Mouse (Mus musculus) lung, postnatal 0 days (tissue): ENCODE results near the gene Fpgs.

Experiments
- CTCF ChIP-seq: IDR thresholded peaks from 2 replicates; pipeline ENCODE4 v1.5.1; 2016; ENCODE audit warnings: antibody characterized with exemption, mild to moderate bottlenecking
- EP300 ChIP-seq: IDR thresholded peaks from 2 replicates; pipeline ENCODE4 v1.6.1; 2016; ENCODE audit warnings: antibody characterized with exemption, mild to moderate bottlenecking, control low read depth

GRCm38 (mm10) chr2:32731911-32732310 lies 28.0 kb upstream of the Fpgs start:
- TF ChIP-seq CTCF (no peak), EP300 (no peak)
